Mouse (Mus musculus): ENCODE measurements at regions not wholly inside any gene's neighbourhood (a gene's known extent, or its start where the extent isn't known, plus 50 kb on each side); places are given as distances from the start of the nearest gene placed in this dataset.

- no peaks in the 10 kb centered on the region for H3K36me3 ChIP-seq (ENCODE audit: control insufficient read depth, insufficient read depth, low read length)
- WGBS = 81% methylated on average over 2 of the region's 2 CpGs
- TF ChIP-seq CTCF (IDR thresholded peaks at IDR 0.05; ENCODE audit: low read depth, low read length) (no peak), POLR2A (IDR thresholded peaks at IDR 0.05; ENCODE audit: extremely low read depth, insufficient read depth, low read length) (no peak)
- no peak overlapping the region for H3K9ac ChIP-seq (ENCODE audit: low read depth, low read length)
- no peaks in the 10 kb centered on the region for H3K79me2 ChIP-seq (ENCODE audit: control insufficient read depth, insufficient read depth, low read length)
- H3K4me1 ChIP-seq (ENCODE audit: control insufficient read depth, insufficient read depth, low read length) = no peaks in the 10 kb centered on the region
- H3K4me3 ChIP-seq (ENCODE audit: insufficient read depth, low read depth, low read length) = no peak overlapping the region
- DNase-seq (ENCODE audit: extremely low read depth, low read depth, low spot score) = no peak
- no peaks in the 10 kb centered on the region for H3K27me3 ChIP-seq (ENCODE audit: control insufficient read depth, insufficient read depth, low read length)
- H3K27ac ChIP-seq (replicated peaks; ENCODE audit: insufficient read depth, low read depth, low read length) = no peak overlapping the region
Observed at GRCm38 (mm10) chr5:51816258-51816657, 248.7 kb upstream of the Ppargc1a start.

- DNase-seq (ENCODE audit: extremely low read depth, low read depth, low spot score) = no peak
- 90% methylated on average over 2 of the region's 2 CpGs for WGBS
- TF ChIP-seq POLR2A (IDR thresholded peaks at IDR 0.05; ENCODE audit: extremely low read depth, insufficient read depth, low read length) (no peak), CTCF (IDR thresholded peaks at IDR 0.05; ENCODE audit: low read depth, low read length) (no peak)
- no peaks in the 10 kb centered on the region for H3K79me2 ChIP-seq (ENCODE audit: control insufficient read depth, insufficient read depth, low read length)
- H3K4me1 ChIP-seq (ENCODE audit: control insufficient read depth, insufficient read depth, low read length) = no peaks in the 10 kb centered on the region
- no peak overlapping the region for H3K4me3 ChIP-seq (ENCODE audit: insufficient read depth, low read depth, low read length)
- no peak overlapping the region for H3K27ac ChIP-seq (replicated peaks; ENCODE audit: insufficient read depth, low read depth, low read length)
- no peaks in the 10 kb centered on the region for H3K27me3 ChIP-seq (ENCODE audit: control insufficient read depth, insufficient read depth, low read length)
- H3K36me3 ChIP-seq (ENCODE audit: control insufficient read depth, insufficient read depth, low read length) = no peaks in the 10 kb centered on the region
- H3K9ac ChIP-seq (ENCODE audit: low read depth, low read length) = no peak overlapping the region
Observed at GRCm38 (mm10) chr5:51811728-51812127, 244.2 kb upstream of the Ppargc1a start.

GRCm38 (mm10) chr5:51801486-51801885 lies 234.0 kb upstream of the Ppargc1a start:
- no peaks in the 10 kb centered on the region for H3K36me3 ChIP-seq (ENCODE audit: control insufficient read depth, insufficient read depth, low read length)
- DNase-seq (ENCODE audit: extremely low read depth, low read depth, low spot score) = no peak
- no peaks in the 10 kb centered on the region for H3K27me3 ChIP-seq (ENCODE audit: control insufficient read depth, insufficient read depth, low read length)
- H3K79me2 ChIP-seq (ENCODE audit: control insufficient read depth, insufficient read depth, low read length) = no peaks in the 10 kb centered on the region
- H3K4me1 ChIP-seq (ENCODE audit: control insufficient read depth, insufficient read depth, low read length) = peaks cover 5% of the 10 kb centered on the region; the same call in 1 of the 2 replicates
- WGBS = 88% methylated on average over 8 of the region's 8 CpGs
- no peak overlapping the region for H3K4me3 ChIP-seq (ENCODE audit: insufficient read depth, low read depth, low read length)
- no peak overlapping the region for H3K9ac ChIP-seq (ENCODE audit: low read depth, low read length)
- no peak overlapping the region for H3K27ac ChIP-seq (replicated peaks; ENCODE audit: insufficient read depth, low read depth, low read length)
- no peak for TF ChIP-seq POLR2A (IDR thresholded peaks at IDR 0.05; ENCODE audit: extremely low read depth, insufficient read depth, low read length)
- TF ChIP-seq CTCF (IDR thresholded peaks at IDR 0.05; ENCODE audit: low read depth, low read length) = no peak

- H3K4me1 ChIP-seq (ENCODE audit: control insufficient read depth, insufficient read depth, low read length) = peaks cover 5% of the 10 kb centered on the region; the same call in 1 of the 2 replicates
- H3K27me3 ChIP-seq (ENCODE audit: control insufficient read depth, insufficient read depth, low read length) = no peaks in the 10 kb centered on the region
- H3K36me3 ChIP-seq (ENCODE audit: control insufficient read depth, insufficient read depth, low read length) = no peaks in the 10 kb centered on the region
- no peak overlapping the region for H3K27ac ChIP-seq (replicated peaks; ENCODE audit: insufficient read depth, low read depth, low read length)
- H3K9ac ChIP-seq (ENCODE audit: low read depth, low read length) = no peak overlapping the region
- TF ChIP-seq POLR2A (IDR thresholded peaks at IDR 0.05; ENCODE audit: extremely low read depth, insufficient read depth, low read length) = no peak
- TF ChIP-seq CTCF (IDR thresholded peaks at IDR 0.05; ENCODE audit: low read depth, low read length) = no peak
- peak; percentile 50 for DNase-seq (ENCODE audit: extremely low read depth, low read depth, low spot score)
- H3K79me2 ChIP-seq (ENCODE audit: control insufficient read depth, insufficient read depth, low read length) = no peaks in the 10 kb centered on the region
- 26% methylated on average over 6 of the region's 6 CpGs for WGBS
- no peak overlapping the region for H3K4me3 ChIP-seq (ENCODE audit: insufficient read depth, low read depth, low read length)
Observed at GRCm38 (mm10) chr5:51799371-51800035, 232.0 kb upstream of the Ppargc1a start.

- no peak for DNase-seq (ENCODE audit: extremely low read depth, low read depth, low spot score)
- Histone ChIP-seq H3K36me3 (ENCODE audit: control insufficient read depth, insufficient read depth, low read length) (no peaks in the 10 kb centered on the region), H3K4me1 (ENCODE audit: control insufficient read depth, insufficient read depth, low read length) (no peaks in the 10 kb centered on the region), H3K4me3 (ENCODE audit: insufficient read depth, low read depth, low read length) (no peak overlapping the region), H3K27me3 (ENCODE audit: control insufficient read depth, insufficient read depth, low read length) (no peaks in the 10 kb centered on the region), H3K27ac (replicated peaks; ENCODE audit: insufficient read depth, low read depth, low read length) (no peak overlapping the region), H3K9ac (ENCODE audit: low read depth, low read length) (no peak overlapping the region), H3K79me2 (ENCODE audit: control insufficient read depth, insufficient read depth, low read length) (no peaks in the 10 kb centered on the region)
- TF ChIP-seq POLR2A (IDR thresholded peaks at IDR 0.05; ENCODE audit: extremely low read depth, insufficient read depth, low read length) = no peak
- no peak for TF ChIP-seq CTCF (IDR thresholded peaks at IDR 0.05; ENCODE audit: low read depth, low read length)
- WGBS = 46% methylated on average over 6 of the region's 6 CpGs
Observed at GRCm38 (mm10) chr5:51794097-51794496, 226.6 kb upstream of the Ppargc1a start.

- Histone ChIP-seq H3K27ac (replicated peaks; ENCODE audit: insufficient read depth, low read depth, low read length) (no peak overlapping the region), H3K4me1 (ENCODE audit: control insufficient read depth, insufficient read depth, low read length) (no peaks in the 10 kb centered on the region), H3K36me3 (ENCODE audit: control insufficient read depth, insufficient read depth, low read length) (no peaks in the 10 kb centered on the region), H3K27me3 (ENCODE audit: control insufficient read depth, insufficient read depth, low read length) (no peaks in the 10 kb centered on the region), H3K4me3 (ENCODE audit: insufficient read depth, low read depth, low read length) (no peak overlapping the region), H3K79me2 (ENCODE audit: control insufficient read depth, insufficient read depth, low read length) (no peaks in the 10 kb centered on the region), H3K9ac (ENCODE audit: low read depth, low read length) (no peak overlapping the region)
- DNase-seq (ENCODE audit: extremely low read depth, low read depth, low spot score) = no peak
- TF ChIP-seq POLR2A (IDR thresholded peaks at IDR 0.05; ENCODE audit: extremely low read depth, insufficient read depth, low read length) (no peak), CTCF (IDR thresholded peaks at IDR 0.05; ENCODE audit: low read depth, low read length) (no peak)
- 53% methylated on average over 2 of the region's 2 CpGs for WGBS
Observed at GRCm38 (mm10) chr5:51792950-51793349, 225.4 kb upstream of the Ppargc1a start.
